Mouse (Mus musculus) adrenal gland, adult 8-10 months (tissue): Measurements from ENCODE around the gene Chchd4. TPM values are rescaled to one million over a fixed set of nuclear protein-coding genes. Genes with fewer than 3 reads are reported as not detected.

ENCODE experiments used
- total RNA-seq, 4 experiments: library from RNA; stranded (reverse); gene quantifications; 2 replicates each; pipeline ENCODE4 v1.2.4; 2022

Gene Chchd4
- total RNA-seq, 4 experiments from 2014 or later = 16.6 to 19.3 (median 18.2) TPM

Other genes starting within 250 kb of the Chchd4 start
- not detected for gene Wnt7a, start 62.2 kb downstream of the Chchd4 start, total RNA-seq
- 10 to 100 TPM; 46.0 to 70.9 (median 60.9) TPM for gene Tmem43, start 157 bp upstream of the Chchd4 start, total RNA-seq
- gene Xpc, start 42.3 kb upstream of the Chchd4 start, total RNA-seq = 10 to 100 TPM; 19.6 to 24.0 (median 22.6) TPM
- gene Lsm3, start 42.4 kb upstream of the Chchd4 start, total RNA-seq = 10 to 100 TPM; 29.6 to 42.9 (median 37.4) TPM
- gene Slc6a6, start 210.5 kb upstream of the Chchd4 start, total RNA-seq = 100 to 1,000 TPM; 468 to 562 (median 518) TPM